In genomic region chr16:45724742-45725102, GRCm38 (mm10) we compare ENCODE assay signal across 8 mouse cellular contexts. TPM values are rescaled to one million over a fixed set of nuclear protein-coding genes. Genes with fewer than 3 reads are reported as not detected.
DNase-seq lines count a peak whose midpoint lies in the region; ATAC-seq and TF ChIP-seq lines count a peak whose summit lies in the region.

No protein-coding gene starts in this region.

- DNase-seq in cerebellum, adult 8-10 months, result no peak
- no peak for DNase-seq in lung, postnatal 0 days (ENCODE audit: low spot score)
- no peak for DNase-seq in lung, postnatal 14 days
- DNase-seq in adipocyte (ENCODE audit: low spot score), result no peak
- no peak for DNase-seq in kidney, adult 18-20 months

- TF ChIP-seq CTCF in lung, postnatal 0 days (IDR thresholded peaks at IDR 0.05), result no peak

- H3K9me3 ChIP-seq in lung, postnatal 0 days (ENCODE audit: low read length), result no peaks in the 10 kb centered on the region
- no peaks in the 10 kb centered on the region for H3K9me3 ChIP-seq in intestine, embryonic 16.5 days (ENCODE audit: control insufficient read depth, low read length)
- H3K9me3 ChIP-seq in neural tube, embryonic 14.5 days (ENCODE audit: control insufficient read depth, low read length), result no peaks in the 10 kb centered on the region

- H3K9ac ChIP-seq in lung, postnatal 0 days (replicated peaks; ENCODE audit: low read depth), result no peak overlapping the region
- peak overlapping the region; percentile 64 for H3K9ac ChIP-seq in intestine, embryonic 16.5 days (ENCODE audit: low read depth, low read length)
- H3K9ac ChIP-seq in neural tube, embryonic 14.5 days (replicated peaks; ENCODE audit: low read depth, low read length), result peak overlapping the region; percentile 90

- ATAC-seq in cerebellum, adult (ENCODE audit: insufficient number of reproducible peaks, low FRiP score, low TSS enrichment), result peak; percentile 16
- no peak for ATAC-seq in lung, postnatal 0 days
- ATAC-seq in intestine, embryonic 16.5 days, result peak; percentile 54
- peak; percentile 73 for ATAC-seq in neural tube, embryonic 14.5 days (ENCODE audit: low read depth)

- H3K27me3 ChIP-seq in lung, postnatal 0 days (replicated peaks; ENCODE audit: insufficient read depth, low read length), result no peaks in the 10 kb centered on the region
- no peaks in the 10 kb centered on the region for H3K27me3 ChIP-seq in intestine, embryonic 16.5 days (replicated peaks; ENCODE audit: control insufficient read depth, insufficient read depth, low read length)
- no peaks in the 10 kb centered on the region for H3K27me3 ChIP-seq in neural tube, embryonic 14.5 days (ENCODE audit: control insufficient read depth, insufficient read depth, low read length)

- H3K27ac ChIP-seq in lung, postnatal 0 days (ENCODE audit: low read length), result no peak overlapping the region
- H3K27ac ChIP-seq in intestine, embryonic 16.5 days (ENCODE audit: low read length), result no peak overlapping the region
- peak overlapping the region; percentile 99 for H3K27ac ChIP-seq in neural tube, embryonic 14.5 days (ENCODE audit: low read depth, low read length)

- no peaks in the 10 kb centered on the region; the same call in 1 of the 2 replicates for H3K4me1 ChIP-seq in lung, postnatal 0 days (ENCODE audit: insufficient read depth, low read depth, low read length)
- H3K4me1 ChIP-seq in intestine, embryonic 16.5 days (ENCODE audit: control insufficient read depth, insufficient read depth, low read length), result peaks cover 7% of the 10 kb centered on the region
- H3K4me1 ChIP-seq in neural tube, embryonic 14.5 days (ENCODE audit: control insufficient read depth, insufficient read depth, low read length), result peaks cover 31% of the 10 kb centered on the region

- H3K4me3 ChIP-seq in lung, postnatal 0 days (ENCODE audit: low read depth, low read length), result peak overlapping the region; percentile 28
- H3K4me3 ChIP-seq in intestine, embryonic 16.5 days (ENCODE audit: low read length), result peak overlapping the region; percentile 54
- peak overlapping the region; percentile 68 for H3K4me3 ChIP-seq in neural tube, embryonic 14.5 days (ENCODE audit: low read depth, low read length)

- no peaks in the 10 kb centered on the region for H3K36me3 ChIP-seq in lung, postnatal 0 days (ENCODE audit: insufficient read depth, low read length)
- H3K36me3 ChIP-seq in intestine, embryonic 16.5 days (ENCODE audit: control insufficient read depth, insufficient read depth, low read length), result peaks cover 2% of the 10 kb centered on the region; the same call in 1 of the 2 replicates
- H3K36me3 ChIP-seq in neural tube, embryonic 14.5 days (ENCODE audit: control insufficient read depth, insufficient read depth, low read length), result peaks cover 5% of the 10 kb centered on the region; the same call in 1 of the 2 replicates

- H3K4me2 ChIP-seq in lung, postnatal 0 days (replicated peaks; ENCODE audit: low read depth, low read length), result peak overlapping the region; percentile 70
- peak overlapping the region; percentile 90 for H3K4me2 ChIP-seq in intestine, embryonic 16.5 days (ENCODE audit: low read depth, low read length)
- H3K4me2 ChIP-seq in neural tube, embryonic 14.5 days (ENCODE audit: low read depth, low read length), result peak overlapping the region; percentile 93

- no peak for TF ChIP-seq EP300 in lung, postnatal 0 days (IDR thresholded peaks at IDR 0.05)

- WGBS in lung, postnatal 0 days, result 5% methylated on average over 10 of the region's 10 CpGs
- 3% methylated on average over 10 of the region's 10 CpGs for WGBS in intestine, embryonic 16.5 days
- WGBS in neural tube, embryonic 14.5 days, result 0% methylated on average over 10 of the region's 10 CpGs

RNA-seq across cellular contexts. Expression of gene Tagln3, which starts 0.3 kb away (rescaled TPM):
- 0.53 and 0.76 TPM in 2 replicates for polyA plus RNA-seq in lung, postnatal 0 days (2015; fragmentation: Nextera tagmentation; extraction: Ambion mirVana)
- 21.0 and 24.7 TPM in 2 replicates for polyA plus RNA-seq in intestine, embryonic 16.5 days (2015; fragmentation: Nextera tagmentation; extraction: Ambion mirVana)
- 610 and 624 TPM in 2 replicates for polyA plus RNA-seq in neural tube, embryonic 14.5 days (2014; fragmentation: Nextera tagmentation; extraction: Ambion mirVana)

RNA-seq across cellular contexts. Expression of gene Abhd10, which starts 18.0 kb away (rescaled TPM):
- 21.3 and 21.7 TPM in 2 replicates for polyA plus RNA-seq in lung, postnatal 0 days (2015; fragmentation: Nextera tagmentation; extraction: Ambion mirVana)
- 29.3 and 35.2 TPM in 2 replicates for polyA plus RNA-seq in intestine, embryonic 16.5 days (2015; fragmentation: Nextera tagmentation; extraction: Ambion mirVana)
- 39.5 and 40.7 TPM in 2 replicates for polyA plus RNA-seq in neural tube, embryonic 14.5 days (2014; fragmentation: Nextera tagmentation; extraction: Ambion mirVana)

RNA-seq across cellular contexts. Expression of gene Tmprss7, which starts 31.3 kb away (rescaled TPM):
- polyA plus RNA-seq in lung, postnatal 0 days (2015; fragmentation: Nextera tagmentation; extraction: Ambion mirVana), result 0.10 and 0.13 TPM in 2 replicates
- polyA plus RNA-seq in intestine, embryonic 16.5 days (2015; fragmentation: Nextera tagmentation; extraction: Ambion mirVana), result 0.12 and 0.15 TPM in 2 replicates
- polyA plus RNA-seq in neural tube, embryonic 14.5 days (2014; fragmentation: Nextera tagmentation; extraction: Ambion mirVana), result 0.63 and 0.68 TPM in 2 replicates

Comparison
In these comparisons a context has a peak if more than half of its experiments do, and no peak if none do; other contexts are left out.
1. RNA of gene Tagln3, which starts 0.3 kb away (polyA plus RNA-seq): 610 to 624 TPM in neural tube, embryonic 14.5 days; 21.0 to 24.7 TPM in intestine, embryonic 16.5 days and 0.53 to 0.76 TPM in lung, postnatal 0 days; every median in the first group is over 10 times any median in the second.
2. Peak in every context shown above with its lines, with median percentiles within 50 percentile points of each other: H3K4me2 ChIP-seq and H3K4me3 ChIP-seq.